Comparison of ENCODE assay signal across 14 mouse cellular contexts in genomic region chr4:72138264-72139080, GRCm38 (mm10).
DNase-seq lines count a peak whose midpoint lies in the region; ATAC-seq lines count a peak whose summit lies in the region.
"Had no signal": no experiment of that assay in that cellular context is flagged by ENCODE, and none has a peak within 500 bp of the region (broad histone marks: within the 10 kb centered on the region; RNA-seq: fewer than 3 reads in every experiment).

No protein-coding gene starts in this region.

- no peaks in the 10 kb centered on the region for H3K27me3 ChIP-seq in embryonic facial prominence, embryonic 12.5 days
- no peaks in the 10 kb centered on the region for H3K27me3 ChIP-seq in embryonic facial prominence, embryonic 10.5 days (replicated peaks; ENCODE audit: low read depth, poor library complexity, severe bottlenecking)
- no peaks in the 10 kb centered on the region for H3K27me3 ChIP-seq in kidney, embryonic 16.5 days (ENCODE audit: insufficient read depth, low read length)
- no peaks in the 10 kb centered on the region for H3K27me3 ChIP-seq in embryonic facial prominence, embryonic 13.5 days
- H3K27me3 ChIP-seq in midbrain, embryonic 12.5 days = no peaks in the 10 kb centered on the region
- H3K27me3 ChIP-seq: liver, embryonic 15.5 days; megakaryocyte, embryonic 14.5 days had no signal

- no peak overlapping the region for H3K4me2 ChIP-seq in embryonic facial prominence, embryonic 12.5 days (replicated peaks)
- H3K4me2 ChIP-seq in kidney, embryonic 16.5 days (replicated peaks; ENCODE audit: low read depth, low read length) = no peak overlapping the region
- H3K4me2 ChIP-seq in embryonic facial prominence, embryonic 13.5 days = no peak overlapping the region
- no peak overlapping the region for H3K4me2 ChIP-seq in midbrain, embryonic 12.5 days (replicated peaks)
- H3K4me2 ChIP-seq: liver, embryonic 15.5 days had no signal

- H3K9ac ChIP-seq in embryonic facial prominence, embryonic 12.5 days = no peak overlapping the region
- no peak overlapping the region for H3K9ac ChIP-seq in kidney, embryonic 16.5 days (replicated peaks; ENCODE audit: low read length)
- no peak overlapping the region for H3K9ac ChIP-seq in embryonic facial prominence, embryonic 13.5 days
- no peak overlapping the region for H3K9ac ChIP-seq in midbrain, embryonic 12.5 days (replicated peaks)
- H3K9ac ChIP-seq: liver, embryonic 15.5 days had no signal

- H3K36me3 ChIP-seq in embryonic facial prominence, embryonic 12.5 days = peaks cover 63% of the 10 kb centered on the region
- peaks cover 96% of the 10 kb centered on the region for H3K36me3 ChIP-seq in embryonic facial prominence, embryonic 10.5 days (replicated peaks)
- H3K36me3 ChIP-seq in kidney, embryonic 16.5 days (ENCODE audit: insufficient read depth, low read length) = peaks cover 58% of the 10 kb centered on the region
- peaks cover 66% of the 10 kb centered on the region for H3K36me3 ChIP-seq in embryonic facial prominence, embryonic 13.5 days
- H3K36me3 ChIP-seq in midbrain, embryonic 12.5 days = peaks cover 60% of the 10 kb centered on the region

- DNase-seq in embryonic facial prominence, embryonic 10.5 days (ENCODE audit: low spot score) = no peak
- DNase-seq in kidney, adult 8-10 months = no peak
- no peak for DNase-seq in spleen, postnatal 14 days (ENCODE audit: low spot score in 2 of 2)
- no peak for DNase-seq in c-Kit-positive CD71-positive TER-119-positive erythroid progenitor cells, embryonic 14.5 days (ENCODE audit: low spot score)
- DNase-seq: adrenal gland, postnatal 36 days; cerebellum, adult 11 months; kidney, adult 18-20 months; thymus, postnatal 14 days had no signal

- no peak overlapping the region for H3K4me3 ChIP-seq in embryonic facial prominence, embryonic 12.5 days
- H3K4me3 ChIP-seq in embryonic facial prominence, embryonic 10.5 days = no peak overlapping the region
- no peak overlapping the region for H3K4me3 ChIP-seq in kidney, embryonic 16.5 days (ENCODE audit: low read length)
- H3K4me3 ChIP-seq in embryonic facial prominence, embryonic 13.5 days = no peak overlapping the region
- H3K4me3 ChIP-seq in midbrain, embryonic 12.5 days = no peak overlapping the region
- H3K4me3 ChIP-seq: liver, embryonic 15.5 days; megakaryocyte, embryonic 14.5 days had no signal

- no peaks in the 10 kb centered on the region for H3K4me1 ChIP-seq in embryonic facial prominence, embryonic 12.5 days
- H3K4me1 ChIP-seq in embryonic facial prominence, embryonic 10.5 days = no peaks in the 10 kb centered on the region
- H3K4me1 ChIP-seq in kidney, embryonic 16.5 days (ENCODE audit: insufficient read depth, low read length) = no peaks in the 10 kb centered on the region
- H3K4me1 ChIP-seq in embryonic facial prominence, embryonic 13.5 days = no peaks in the 10 kb centered on the region
- H3K4me1 ChIP-seq in midbrain, embryonic 12.5 days = 0 out of 2 replicates have a peak, but pooled peaks cover 2% of the 10 kb centered on the region
- H3K4me1 ChIP-seq: liver, embryonic 15.5 days had no signal

- no peak overlapping the region for H3K27ac ChIP-seq in embryonic facial prominence, embryonic 12.5 days
- H3K27ac ChIP-seq in embryonic facial prominence, embryonic 10.5 days (replicated peaks) = no peak overlapping the region
- no peak overlapping the region for H3K27ac ChIP-seq in kidney, embryonic 16.5 days (ENCODE audit: low read length)
- no peak overlapping the region for H3K27ac ChIP-seq in embryonic facial prominence, embryonic 13.5 days
- no peak overlapping the region for H3K27ac ChIP-seq in midbrain, embryonic 12.5 days (replicated peaks)
- H3K27ac ChIP-seq: liver, embryonic 15.5 days had no signal

- ATAC-seq in embryonic facial prominence, embryonic 12.5 days (ENCODE audit: insufficient number of reproducible peaks, insufficient read depth, low FRiP score, low TSS enrichment) = 0 out of 2 replicates have a peak, but pooled peaks have one; percentile 35
- 0 out of 2 replicates have a peak, but pooled peaks have one; percentile 19 for ATAC-seq in kidney, embryonic 16.5 days (ENCODE audit: low FRiP score, low TSS enrichment)
- peak; percentile 48; the same call in 1 of the 2 replicates for ATAC-seq in embryonic facial prominence, embryonic 13.5 days (ENCODE audit: insufficient number of reproducible peaks, insufficient read depth, low FRiP score, low TSS enrichment, low read depth)
- peak; percentile 45 for ATAC-seq in midbrain, embryonic 12.5 days (ENCODE audit: low FRiP score, low read depth)

- H3K9me3 ChIP-seq in embryonic facial prominence, embryonic 12.5 days = no peaks in the 10 kb centered on the region
- no peaks in the 10 kb centered on the region for H3K9me3 ChIP-seq in embryonic facial prominence, embryonic 10.5 days
- H3K9me3 ChIP-seq in kidney, embryonic 16.5 days (ENCODE audit: low read length) = no peaks in the 10 kb centered on the region
- no peaks in the 10 kb centered on the region for H3K9me3 ChIP-seq in embryonic facial prominence, embryonic 13.5 days
- H3K9me3 ChIP-seq in midbrain, embryonic 12.5 days = no peaks in the 10 kb centered on the region
- H3K9me3 ChIP-seq: liver, embryonic 15.5 days; megakaryocyte, embryonic 14.5 days had no signal

- 94% methylated on average over 11 of the region's 11 CpGs for WGBS in embryonic facial prominence, embryonic 12.5 days
- 95% methylated on average over 11 of the region's 11 CpGs for WGBS in embryonic facial prominence, embryonic 10.5 days
- 95% methylated on average over 11 of the region's 11 CpGs for WGBS in kidney, embryonic 16.5 days
- 95% methylated on average over 11 of the region's 11 CpGs for WGBS in embryonic facial prominence, embryonic 13.5 days
- WGBS in midbrain, embryonic 12.5 days = 95% methylated on average over 11 of the region's 11 CpGs
